Mouse (Mus musculus) ES-Bruce4 (cell line): Measurements from ENCODE around the gene Duxf3. TPM values are rescaled to one million over a fixed set of nuclear protein-coding genes. Genes with fewer than 3 reads are reported as not detected.

Experiments used
- H3K27ac ChIP-seq: 2 replicates; pipeline ENCODE4 v1.5.1; 2012; ENCODE audit warnings: low read length, inconsistent platforms; ENCODE audit not compliant: insufficient read depth
- H3K27me3 ChIP-seq: 2 replicates; pipeline ENCODE4 v1.6.1; 2012; ENCODE audit warnings: mild to moderate bottlenecking, low read length, inconsistent platforms; ENCODE audit not compliant: control insufficient read depth, poor library complexity, insufficient read depth, severe bottlenecking
- H3K36me3 ChIP-seq: 2 replicates; pipeline ENCODE4 v1.6.1; 2012; ENCODE audit warnings: inconsistent platforms, mild to moderate bottlenecking, low read length, moderate library complexity; ENCODE audit not compliant: control insufficient read depth, poor library complexity, insufficient read depth, severe bottlenecking
- H3K4me1 ChIP-seq: one replicate; pipeline ENCODE4 v1.8.1; 2011; ENCODE audit warnings: low read length; ENCODE audit not compliant: control insufficient read depth, insufficient read depth
- H3K4me3 ChIP-seq: 2 replicates; pipeline ENCODE4 v1.5.1; 2011; ENCODE audit warnings: low read depth, mild to moderate bottlenecking, low read length
- H3K9ac ChIP-seq: 2 replicates; pipeline ENCODE4 v1.6.1; 2012; ENCODE audit warnings: low read depth, mild to moderate bottlenecking, inconsistent platforms; ENCODE audit not compliant: poor library complexity, severe bottlenecking
- H3K9me3 ChIP-seq: replicated peaks from 2 replicates; pipeline ENCODE4 v1.6.1; 2012; ENCODE audit warnings: mild to moderate bottlenecking, low read length, inconsistent platforms; ENCODE audit not compliant: control insufficient read depth, poor library complexity, insufficient read depth, severe bottlenecking
- CTCF ChIP-seq: IDR thresholded peaks from one replicate; pipeline ENCODE4 v1.8.1; 2011; ENCODE audit warnings: low read depth, low read length
- EP300 ChIP-seq: IDR thresholded peaks from 2 replicates; pipeline ENCODE4 v1.6.1; 2011; ENCODE audit warnings: low read depth, low read length; ENCODE audit not compliant: insufficient read depth
- POLR2A ChIP-seq: IDR thresholded peaks from one replicate; pipeline ENCODE4 v1.8.1; 2011; ENCODE audit warnings: low read length; ENCODE audit not compliant: insufficient read depth
- polyA plus RNA-seq: library from polyadenylated mRNA; stranded (reverse); fragments of >200 nt; gene quantifications from 2 replicates; pipeline ENCODE4 v1.2.4, GENCODE M21; 2011; ENCODE audit warnings: low read depth; ENCODE audit not compliant: missing spikeins, insufficient read depth, insufficient read length

Gene Duxf3
- polyA plus RNA-seq, 1 experiment, result not detected

- H3K9ac ChIP-seq, result no peak overlapping the region
- H3K9me3 ChIP-seq, result 0 out of 2 replicates have a peak, but pooled peaks cover 5% of the 10 kb centered on the region
- no peaks in the 10 kb centered on the region for H3K36me3 ChIP-seq
- no peaks in the 10 kb centered on the region for H3K4me1 ChIP-seq
- no peak for TF ChIP-seq POLR2A
- TF ChIP-seq EP300, result no peak
- no peak for TF ChIP-seq CTCF
- H3K27me3 ChIP-seq, result no peaks in the 10 kb centered on the region
- no peak overlapping the region for H3K27ac ChIP-seq
- no peak overlapping the region for H3K4me3 ChIP-seq
Measured at GRCm38 (mm10) chr10:58220726-58221125, 11.7 kb downstream of the Duxf3 start.

- no peak overlapping the region for H3K9ac ChIP-seq
- TF ChIP-seq POLR2A (no peak), EP300 (no peak), CTCF (no peak)
- H3K27ac ChIP-seq, result no peak overlapping the region
- no peak overlapping the region for H3K4me3 ChIP-seq
- H3K9me3 ChIP-seq, result peaks cover 2% of the 10 kb centered on the region; the same call in 1 of the 2 replicates
- H3K27me3 ChIP-seq, result no peaks in the 10 kb centered on the region
- no peaks in the 10 kb centered on the region for H3K36me3 ChIP-seq
- no peaks in the 10 kb centered on the region for H3K4me1 ChIP-seq
Measured at GRCm38 (mm10) chr10:58217366-58217765, 15.1 kb downstream of the Duxf3 start.

GRCm38 (mm10) chr10:58215353-58215752 lies 17.1 kb downstream of the Duxf3 start:
- no peak overlapping the region for H3K4me3 ChIP-seq
- H3K9ac ChIP-seq, result no peak overlapping the region
- H3K4me1 ChIP-seq, result no peaks in the 10 kb centered on the region
- H3K9me3 ChIP-seq, result peaks cover 2% of the 10 kb centered on the region; the same call in 1 of the 2 replicates
- H3K36me3 ChIP-seq, result no peaks in the 10 kb centered on the region
- TF ChIP-seq EP300, result no peak
- no peak for TF ChIP-seq CTCF
- TF ChIP-seq POLR2A, result no peak
- H3K27me3 ChIP-seq, result no peaks in the 10 kb centered on the region
- H3K27ac ChIP-seq, result no peak overlapping the region

GRCm38 (mm10) chr10:58214934-58215333 lies 17.5 kb downstream of the Duxf3 start:
- Histone ChIP-seq H3K9me3 (peaks cover 2% of the 10 kb centered on the region; the same call in 1 of the 2 replicates), H3K27me3 (no peaks in the 10 kb centered on the region), H3K4me3 (no peak overlapping the region), H3K27ac (no peak overlapping the region), H3K9ac (no peak overlapping the region), H3K36me3 (no peaks in the 10 kb centered on the region), H3K4me1 (no peaks in the 10 kb centered on the region)
- TF ChIP-seq EP300, result no peak

GRCm38 (mm10) chr10:58214497-58214896 lies 18.0 kb downstream of the Duxf3 start:
- Histone ChIP-seq H3K36me3 (no peaks in the 10 kb centered on the region), H3K4me1 (no peaks in the 10 kb centered on the region), H3K4me3 (no peak overlapping the region), H3K27ac (no peak overlapping the region), H3K9me3 (peaks cover 2% of the 10 kb centered on the region; the same call in 1 of the 2 replicates), H3K9ac (no peak overlapping the region), H3K27me3 (no peaks in the 10 kb centered on the region)
- TF ChIP-seq EP300 (no peak), POLR2A (no peak), CTCF (no peak)

- Histone ChIP-seq H3K27me3 (no peaks in the 10 kb centered on the region), H3K4me3 (no peak overlapping the region), H3K9me3 (peaks cover 3% of the 10 kb centered on the region; the same call in 1 of the 2 replicates), H3K27ac (no peak overlapping the region), H3K36me3 (no peaks in the 10 kb centered on the region), H3K9ac (no peak overlapping the region), H3K4me1 (no peaks in the 10 kb centered on the region)
- no peak for TF ChIP-seq POLR2A
- TF ChIP-seq EP300, result no peak
- no peak for TF ChIP-seq CTCF
Measured at GRCm38 (mm10) chr10:58212230-58212629, 20.2 kb downstream of the Duxf3 start.
